Mouse (Mus musculus): Measurements from ENCODE around the gene Kctd8.

Gene Kctd8

DNA sequence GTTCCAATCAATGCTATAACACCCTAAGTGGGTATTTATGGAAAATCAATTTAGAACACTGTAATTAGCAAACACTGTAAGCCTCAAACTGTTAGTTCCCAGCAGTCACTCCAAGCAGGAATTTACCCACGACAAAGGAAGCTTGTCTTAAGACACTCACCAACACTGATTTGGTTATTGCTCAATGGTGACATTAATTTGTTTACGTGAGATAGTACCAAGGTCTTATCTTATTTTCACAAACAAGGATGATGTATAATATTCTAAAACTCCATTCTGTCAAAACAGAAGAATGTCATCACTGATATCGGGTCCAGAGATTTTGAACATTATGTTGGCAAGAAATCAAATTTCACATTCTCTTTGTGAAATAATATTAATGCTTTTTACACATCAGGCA lies 185.0 kb downstream of the Kctd8 start:
- no peak for DNase-seq (ENCODE audit: low spot score)

DNA sequence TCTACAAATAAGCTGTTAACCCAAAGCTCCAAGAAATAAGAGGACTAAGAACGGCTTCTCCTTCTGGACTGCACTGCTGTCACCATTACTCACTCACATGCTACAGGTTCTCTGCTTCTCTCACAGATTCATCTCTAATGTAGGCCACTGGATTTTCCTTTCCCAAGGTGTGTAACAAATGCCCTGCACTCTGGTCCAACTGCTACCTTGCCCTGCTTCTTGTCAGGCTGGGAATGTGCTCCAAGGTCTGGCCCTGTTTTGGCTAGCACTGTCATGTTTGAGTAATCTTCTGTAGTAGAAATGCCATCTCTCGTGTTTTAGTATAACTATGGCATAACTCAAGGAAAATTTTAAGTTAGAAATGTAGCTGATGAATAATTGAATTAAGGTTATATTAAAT lies 195.7 kb downstream of the Kctd8 start:
- no peak for DNase-seq (ENCODE audit: low spot score)

DNA sequence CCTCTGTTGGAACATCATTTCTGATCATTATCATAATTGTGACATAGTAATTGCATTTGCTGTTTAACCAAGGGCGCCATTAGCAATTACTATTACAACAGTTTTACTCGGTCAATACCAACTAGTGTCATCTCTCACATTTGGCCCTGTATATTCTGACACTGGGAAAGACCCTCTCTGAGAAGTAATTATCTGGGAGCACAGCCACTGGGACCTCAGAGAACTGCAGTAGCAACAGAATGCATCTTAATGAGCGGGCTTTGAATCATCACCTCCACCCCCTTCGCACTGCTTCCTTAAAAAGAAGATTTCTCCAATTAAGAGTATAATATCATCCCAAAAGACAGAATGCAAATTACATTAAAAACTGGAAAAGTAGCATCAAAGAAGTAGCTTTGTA lies 200.4 kb downstream of the Kctd8 start:
- no peak for DNase-seq (ENCODE audit: low spot score)

DNA sequence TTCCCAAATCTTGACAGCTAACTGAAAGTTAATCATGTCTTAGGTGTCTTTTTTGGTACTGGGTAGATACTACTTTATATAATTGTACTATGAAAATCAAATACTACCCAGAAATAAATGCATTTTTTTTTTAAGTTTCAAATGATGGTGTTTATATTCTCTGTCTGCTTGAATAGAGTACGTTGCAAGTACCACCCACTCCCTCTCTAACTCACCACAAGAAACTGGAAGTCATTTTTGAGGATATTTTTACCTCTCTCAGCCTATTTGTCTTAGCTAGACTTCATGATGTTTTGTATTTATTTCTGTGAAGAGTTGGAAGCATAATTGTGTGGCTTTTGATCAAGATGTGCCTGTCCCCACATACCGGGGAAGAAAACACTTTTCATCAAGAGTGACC lies 232.8 kb downstream of the Kctd8 start:
- no peak for DNase-seq (ENCODE audit: low spot score)

DNA sequence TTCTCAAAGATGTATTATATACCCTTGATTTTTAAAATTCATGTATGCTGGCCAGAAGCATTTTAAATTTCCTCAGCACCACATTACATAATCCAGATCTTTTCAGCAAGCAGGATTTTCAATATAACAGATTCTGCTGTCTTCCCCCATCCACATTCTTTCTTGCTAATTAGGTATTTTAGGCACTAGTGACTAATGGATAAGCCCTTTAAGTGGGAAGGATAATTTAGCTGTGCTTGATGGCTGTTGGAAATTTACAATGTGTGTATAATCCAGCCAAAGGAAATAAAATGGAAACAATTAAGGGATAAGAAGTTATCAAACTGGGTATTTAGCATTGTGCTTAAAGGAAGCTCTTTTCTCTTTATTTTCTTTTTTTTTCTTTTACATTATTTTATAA lies 252.6 kb downstream of the Kctd8 start:
- no peak for DNase-seq (ENCODE audit: low spot score)

Measured in T-cell, adult 2 months (primary cell).